Mouse (Mus musculus): ENCODE data around the gene Gna12. TPM values are rescaled to one million over a fixed set of nuclear protein-coding genes. Genes with fewer than 3 reads are reported as not detected.

Gna12 gene
- total RNA-seq, 2 experiments from 2014 or later = 72.1 to 76.6 TPM

- intact Hi-C loops (cut with DNase I) = no loop called here
- no peak for DNase-seq (ENCODE audit: low spot score in 2 of 2)
These were observed 96.9 kb downstream of the Gna12 start for GRCm38 (mm10) chr5:140733336-140733735.

- DNase-seq (ENCODE audit: low spot score in 2 of 2) = no peak
- intact Hi-C loops (cut with DNase I) = no loop called here
These were observed 98.0 kb downstream of the Gna12 start for GRCm38 (mm10) chr5:140732195-140732594.

- intact Hi-C loops (cut with DNase I) = no loop called here
- no peak for DNase-seq (ENCODE audit: low spot score in 2 of 2)
These were observed 99.0 kb downstream of the Gna12 start for GRCm38 (mm10) chr5:140731040-140731797.

GRCm38 (mm10) chr5:140726946-140727740, 103.1 kb downstream of the Gna12 start:
- no peak for DNase-seq (ENCODE audit: low spot score in 2 of 2)
- intact Hi-C loops (cut with DNase I) = no loop called here

- intact Hi-C loops (cut with DNase I) = no loop called here
- peak; percentile 60 to 66 for DNase-seq (ENCODE audit: low spot score in 2 of 2)
These were observed 104.0 kb downstream of the Gna12 start for GRCm38 (mm10) chr5:140726062-140726839.

- intact Hi-C loops (cut with DNase I) = no loop called here
- peak; percentile 77 to 83 for DNase-seq (ENCODE audit: low spot score in 2 of 2)
These were observed 106.4 kb downstream of the Gna12 start, which contains the start of gene Amz1 for GRCm38 (mm10) chr5:140723822-140724221. TSS of gene Amz1 (plus strand) at chr5:140724127.

GRCm38 (mm10) chr5:140722121-140722520, 108.1 kb downstream of the Gna12 start:
- no peak for DNase-seq (ENCODE audit: low spot score in 2 of 2)
- intact Hi-C loops (cut with DNase I) = no loop called here

- intact Hi-C loops (cut with DNase I) = no loop called here
- no peak for DNase-seq (ENCODE audit: low spot score in 2 of 2)
These were observed 109.5 kb downstream of the Gna12 start for GRCm38 (mm10) chr5:140720773-140721172.

- intact Hi-C loops (cut with DNase I) = no loop called here
- peak in 1 of 2 experiments; percentile 39 for DNase-seq (ENCODE audit: low spot score in 2 of 2)
These were observed 119.2 kb downstream of the Gna12 start for GRCm38 (mm10) chr5:140711040-140711439.

GRCm38 (mm10) chr5:140710315-140710714, 119.9 kb downstream of the Gna12 start:
- intact Hi-C loops (cut with DNase I) = no loop called here

More at GRCm38 (mm10) chr5:140710315-140710714, 119.9 kb downstream of the Gna12 start:
- no peak for DNase-seq (ENCODE audit: low spot score in 2 of 2)

Other genes with a start within 250 kb of the Gna12 start
- 10 to 100 TPM; 19.3 to 21.1 TPM for gene Lfng, start 223.1 kb downstream of the Gna12 start, total RNA-seq (2021)
- 100 to 1,000 TPM; 272 to 289 TPM for gene Ttyh3, start 181.4 kb downstream of the Gna12 start, total RNA-seq (2021)
- 10 to 100 TPM; 43.4 to 50.4 TPM for gene Iqce, start 128.1 kb downstream of the Gna12 start, total RNA-seq (2021)
- gene Brat1, start 125.4 kb downstream of the Gna12 start, total RNA-seq (2021) = 10 to 100 TPM; 20.5 to 22.4 TPM
- 10 to 100 TPM; 16.0 to 18.0 TPM for gene Amz1, start 106.3 kb downstream of the Gna12 start, total RNA-seq (2021)
- under 1 TPM in 1 of 2 experiments, not detected in 1; 0.16 TPM for gene Card11, start 170.2 kb upstream of the Gna12 start, total RNA-seq (2021)